Mouse (Mus musculus): ENCODE results near the gene Ctdsp1.
A peak's percentile ranks its signal among the peaks of the same experiment; 100 is the strongest.

The Ctdsp1 gene

DNA sequence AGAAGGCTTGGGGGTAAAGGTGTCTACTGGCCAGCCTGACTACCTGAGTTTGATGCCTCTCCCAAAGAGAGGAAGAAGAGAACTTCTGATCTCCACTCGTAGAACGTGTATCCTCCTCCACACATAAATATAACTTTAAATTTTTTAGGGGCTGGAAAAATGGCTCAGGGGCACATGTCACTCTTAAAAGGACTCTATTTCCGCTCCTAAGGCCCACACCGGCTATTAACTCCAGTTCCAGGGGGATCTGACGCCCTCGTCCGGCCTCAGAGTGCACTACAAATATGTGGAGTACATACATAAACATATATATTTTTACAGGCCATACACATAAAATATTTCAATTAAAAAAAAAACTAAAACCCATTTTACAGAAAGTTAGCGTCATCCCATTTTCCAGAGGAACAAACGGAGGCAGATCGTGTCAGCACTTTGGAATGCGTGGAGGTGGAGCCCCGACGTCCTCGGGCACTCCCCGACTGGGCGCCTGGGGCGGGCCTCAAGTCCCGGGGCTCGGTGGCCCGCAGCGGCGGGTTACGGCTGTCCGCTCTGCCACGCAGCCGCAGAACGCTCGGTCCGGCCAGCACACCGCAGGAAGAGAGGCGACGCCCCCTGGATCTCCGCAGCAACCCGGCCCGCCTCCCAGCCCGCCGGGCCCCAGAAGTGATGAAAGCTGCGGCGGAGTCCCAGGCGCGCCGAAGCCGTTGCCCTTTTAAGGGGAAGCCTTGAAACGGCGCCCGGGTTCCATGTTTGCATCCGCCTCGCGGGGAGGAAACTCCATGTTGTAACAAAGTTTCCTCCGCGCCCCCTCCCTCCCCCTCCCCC lies at the start of gene Ctdsp1:
Ctdsp1 (plus strand) TSS at position 586 of the 825 bp plus-strand sequence.
- peak; percentile 96 for DNase-seq (ENCODE audit: low spot score)

DNA sequence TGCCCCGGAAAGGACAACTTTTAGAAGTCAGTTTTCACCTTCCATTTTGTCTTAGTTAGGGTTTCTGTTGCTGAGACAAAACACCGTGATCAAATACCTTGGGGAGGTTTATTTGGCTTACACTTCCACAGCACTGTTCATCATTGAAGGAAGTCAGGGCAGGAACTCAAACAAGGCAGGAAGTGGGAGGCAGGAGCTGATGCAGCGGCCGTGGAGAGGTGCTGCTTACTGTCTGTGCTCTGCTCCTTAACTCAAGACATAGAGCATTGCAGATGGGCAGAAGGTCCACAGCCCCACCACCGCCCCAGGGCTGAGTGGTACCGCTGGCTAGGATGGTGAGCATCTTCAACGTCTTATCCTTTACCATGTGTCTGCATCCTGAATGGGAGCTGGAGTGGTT lies 49.4 kb upstream of the Ctdsp1 start:
- DNase-seq (ENCODE audit: low spot score), result no peak

DNA sequence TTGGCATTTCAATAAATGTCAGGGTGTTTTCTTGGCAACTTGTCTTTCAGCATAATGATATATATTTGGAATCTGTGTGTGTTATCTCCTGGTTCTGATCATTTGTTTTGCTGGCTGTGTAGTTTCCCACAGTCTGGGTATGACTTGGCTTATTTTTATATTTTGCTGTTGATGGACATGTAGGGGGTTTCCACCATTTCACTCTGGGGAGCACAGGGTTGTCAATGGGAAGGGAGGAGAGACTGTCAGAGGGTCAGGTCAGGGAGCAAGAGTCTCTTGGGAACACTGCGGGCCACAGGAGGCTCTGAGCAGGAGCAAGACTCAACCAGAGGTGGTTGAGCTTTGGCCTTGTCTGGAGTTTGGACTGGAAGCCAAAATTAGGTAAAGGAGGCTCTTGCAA lies 49.0 kb upstream of the Ctdsp1 start:
- DNase-seq (ENCODE audit: low spot score), result no peak

DNA sequence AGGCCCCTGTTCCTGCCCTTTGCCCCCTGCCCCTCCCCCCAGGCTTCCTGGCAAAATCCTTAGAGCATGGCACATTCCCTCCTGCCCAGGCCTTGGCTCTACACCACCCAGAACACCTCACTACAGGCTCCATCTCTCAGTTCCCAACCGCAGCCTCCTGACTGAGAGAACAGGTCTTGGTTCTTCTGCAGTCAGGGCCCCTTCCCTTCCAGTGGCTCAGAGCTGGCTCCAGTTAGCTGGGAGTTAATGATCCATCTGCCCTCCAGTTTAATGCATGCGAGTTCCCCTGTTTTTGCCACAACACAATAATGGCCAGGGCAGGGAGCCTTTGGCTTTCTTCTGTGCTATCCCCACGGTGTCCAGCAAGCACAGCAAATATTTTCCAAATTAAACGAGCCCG lies 48.1 kb upstream of the Ctdsp1 start:
- no peak for DNase-seq (ENCODE audit: low spot score)

DNA sequence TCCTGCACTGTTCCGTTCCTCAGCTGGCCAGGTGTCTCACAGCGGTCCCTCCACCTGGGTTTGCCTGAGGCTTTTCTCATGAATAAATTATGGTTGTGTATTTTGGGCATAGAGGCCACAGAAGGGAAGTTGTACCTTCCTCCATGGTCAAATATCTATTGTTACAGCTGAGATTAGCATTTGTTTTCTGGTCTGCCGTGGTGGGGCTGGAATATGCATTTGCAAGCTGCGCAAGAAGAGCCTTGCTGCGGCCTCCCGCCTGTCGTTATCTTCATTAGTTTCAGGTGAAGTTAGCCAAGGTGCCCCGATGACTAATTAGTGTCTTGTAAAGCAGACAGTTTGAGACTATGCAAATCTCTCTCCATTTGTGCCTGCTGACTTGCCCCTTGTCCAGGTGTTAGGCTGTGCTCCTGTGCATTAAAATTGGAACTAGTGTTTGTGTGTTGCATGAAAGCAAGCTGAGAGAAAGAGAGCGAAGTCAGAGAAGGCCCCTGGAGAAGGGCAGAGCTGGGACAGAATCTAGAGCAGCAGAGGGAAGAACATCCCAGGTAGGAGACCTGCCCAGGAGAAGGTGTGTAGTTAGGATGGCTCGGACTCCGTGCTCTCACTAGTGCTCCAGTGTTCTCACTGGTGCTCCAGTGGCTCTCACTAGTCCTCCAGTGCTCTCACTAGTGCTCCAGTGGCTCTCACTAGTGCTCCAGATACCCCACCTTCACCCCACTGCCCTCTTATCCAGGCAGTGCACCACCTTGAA lies 47.0 kb upstream of the Ctdsp1 start:
- DNase-seq (ENCODE audit: low spot score), result no peak

DNA sequence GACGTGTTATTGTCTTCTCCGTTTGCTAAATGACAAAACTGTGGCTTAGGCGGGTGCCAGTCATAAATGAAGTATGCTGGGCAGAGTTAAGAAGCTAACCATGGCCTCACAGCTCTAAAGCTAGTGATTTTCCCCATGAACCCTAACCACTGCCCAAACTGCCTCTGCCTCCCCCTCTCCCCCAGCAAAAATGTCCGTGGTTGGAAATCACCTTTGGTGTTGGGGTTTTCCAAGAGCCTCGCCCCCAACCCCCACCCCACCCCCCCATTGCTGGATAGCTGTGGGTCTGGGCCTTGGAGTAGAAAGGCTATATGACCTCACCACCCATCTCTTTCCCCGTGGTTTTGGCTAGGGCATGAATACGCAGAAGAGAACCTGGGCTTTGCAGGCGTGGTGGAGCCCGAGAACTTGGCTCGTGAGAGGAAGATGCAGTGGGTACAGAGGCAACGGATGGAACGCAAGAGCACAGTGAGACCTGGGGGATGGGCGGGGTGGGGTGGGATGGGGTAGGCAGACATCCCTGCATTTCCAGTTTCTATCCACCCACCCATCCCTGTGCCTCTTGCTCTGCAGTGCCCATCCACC lies 40.0 kb upstream of the Ctdsp1 start:
- DNase-seq (ENCODE audit: low spot score), result no peak

DNA sequence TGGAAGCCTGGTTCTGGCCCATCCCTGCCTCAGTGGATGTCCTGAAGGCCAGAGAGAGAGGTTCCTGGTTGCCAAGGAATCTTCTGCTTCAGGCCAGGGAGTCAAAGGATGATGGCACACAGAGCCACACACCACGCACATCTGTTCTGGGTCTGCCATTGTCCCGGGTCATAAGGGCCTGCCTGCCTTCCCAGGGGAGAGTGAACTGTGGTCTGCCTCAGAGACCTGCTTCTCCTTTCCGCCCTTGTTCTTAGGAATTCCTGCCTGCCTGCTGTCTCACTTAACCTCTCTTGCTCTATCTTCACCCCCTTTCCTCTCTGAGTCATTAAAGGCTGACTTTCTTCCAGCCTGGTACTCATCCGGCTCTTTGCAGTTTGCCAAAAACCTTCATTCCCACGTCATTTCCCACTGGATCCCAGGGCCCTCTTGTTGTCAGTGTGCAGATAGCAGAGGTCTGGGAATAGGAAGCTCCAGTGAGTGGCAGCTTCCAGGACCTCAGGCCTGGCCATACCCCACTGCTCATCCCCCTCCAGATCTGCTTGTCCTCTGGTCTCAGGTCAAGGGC lies 38.7 kb upstream of the Ctdsp1 start:
- DNase-seq (ENCODE audit: low spot score), result no peak

DNA sequence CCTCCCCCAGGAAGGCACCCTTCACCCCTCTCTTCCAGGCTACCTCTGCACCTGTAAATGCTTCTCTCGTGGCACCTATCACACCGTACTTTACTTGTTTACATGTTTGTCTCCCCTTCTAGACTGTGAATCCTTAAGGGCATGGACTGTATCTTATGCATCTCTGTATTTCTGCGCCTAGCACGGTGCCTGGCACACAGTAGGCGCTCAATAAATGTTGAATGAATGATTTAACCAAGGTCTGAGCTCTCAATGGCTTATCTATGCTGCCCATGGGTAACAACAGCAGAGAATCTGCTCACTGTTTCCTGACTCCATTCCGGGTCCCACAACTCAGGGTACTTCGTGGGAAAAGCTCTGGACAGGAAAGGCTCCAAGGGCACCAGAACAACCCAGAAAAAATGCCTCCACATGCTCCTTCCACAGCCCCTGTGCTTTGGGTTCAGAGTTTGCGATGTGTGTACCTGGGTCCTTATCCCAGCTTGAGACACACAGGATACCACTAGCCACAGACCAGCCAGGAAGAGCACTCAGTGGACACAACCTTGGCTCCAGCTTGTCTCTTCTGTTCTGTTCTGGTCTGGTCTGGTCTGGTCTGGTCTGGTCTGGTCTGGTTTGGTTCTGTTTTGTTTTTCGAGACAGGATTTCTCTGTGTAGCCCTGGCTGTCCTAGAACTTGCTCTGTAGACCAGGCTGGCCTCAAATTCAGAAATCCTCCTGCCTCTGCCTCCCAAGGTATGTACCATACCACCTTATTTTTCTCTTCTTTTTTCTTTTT lies 37.7 kb upstream of the Ctdsp1 start:
- DNase-seq (ENCODE audit: low spot score), result no peak

DNA sequence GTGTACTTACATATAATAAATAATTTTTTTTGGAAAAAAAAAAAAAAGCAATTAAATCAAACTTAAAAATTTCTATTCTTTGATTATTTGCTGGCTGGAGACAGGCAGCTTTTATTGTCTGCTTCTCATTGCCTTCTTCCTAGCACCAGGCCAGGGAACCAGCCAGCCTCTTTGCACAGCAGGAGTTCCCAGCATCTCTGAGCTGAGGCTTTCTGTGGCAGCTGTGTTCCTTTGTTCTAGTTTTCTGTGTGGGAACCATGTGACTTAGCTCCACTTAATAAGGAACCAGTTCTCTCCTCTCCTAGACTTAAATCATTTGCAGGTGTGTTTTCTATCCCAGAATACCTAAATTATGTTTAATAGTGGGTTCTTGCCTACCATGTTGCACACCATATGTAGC lies 33.8 kb upstream of the Ctdsp1 start:
- DNase-seq (ENCODE audit: low spot score), result no peak

DNA sequence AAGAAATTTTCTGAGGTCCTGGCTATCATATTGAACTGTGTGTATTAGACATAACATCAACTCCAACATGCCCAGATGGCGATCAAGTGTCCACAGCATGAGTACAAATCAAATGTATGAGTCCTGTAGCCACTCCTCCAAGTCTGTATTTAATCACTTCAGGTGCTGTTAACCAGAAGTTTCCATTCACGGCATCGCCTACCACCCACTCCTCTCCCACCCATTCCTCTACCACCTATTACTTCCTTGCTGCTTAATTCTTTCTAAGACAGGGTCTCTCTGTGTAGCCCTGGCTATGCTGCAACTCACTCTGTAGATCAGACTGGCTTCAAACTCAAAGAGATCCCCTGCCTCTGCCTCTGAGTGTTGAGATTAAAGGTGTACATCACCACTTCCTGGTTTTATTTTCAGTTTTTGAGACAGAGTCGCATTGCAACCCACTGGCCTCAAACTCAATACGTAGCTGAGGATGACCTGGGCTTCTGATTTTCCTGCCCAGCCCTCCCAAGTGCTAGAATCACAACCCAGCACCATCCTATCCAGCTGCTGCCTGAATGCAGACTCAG lies 31.3 kb upstream of the Ctdsp1 start:
- no peak for DNase-seq (ENCODE audit: low spot score)

DNA sequence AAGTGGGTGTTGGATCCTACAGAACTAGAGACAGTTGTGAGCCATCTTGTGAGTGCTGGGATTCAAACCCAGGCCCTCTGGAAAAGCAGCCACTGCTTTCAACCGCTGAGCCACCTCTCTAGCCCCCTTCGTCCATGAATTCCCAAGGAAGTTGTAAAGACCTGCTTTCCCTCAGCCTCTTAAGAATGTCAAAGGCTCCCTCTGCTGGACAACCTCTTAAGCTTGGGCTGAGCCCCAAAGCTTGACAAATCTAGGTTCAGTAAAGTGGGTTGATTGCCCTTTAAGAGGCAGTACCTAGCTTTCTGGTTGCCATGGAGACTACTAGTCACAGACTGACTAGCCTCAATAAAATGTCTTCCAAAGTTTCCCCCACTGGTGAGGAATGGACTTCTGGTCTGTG lies 29.5 kb upstream of the Ctdsp1 start, which contains the start of gene Catip:
Catip (plus strand) TSS at position 297 of the 400 bp plus-strand sequence.
- peak; percentile 90 for DNase-seq (ENCODE audit: low spot score)

DNA sequence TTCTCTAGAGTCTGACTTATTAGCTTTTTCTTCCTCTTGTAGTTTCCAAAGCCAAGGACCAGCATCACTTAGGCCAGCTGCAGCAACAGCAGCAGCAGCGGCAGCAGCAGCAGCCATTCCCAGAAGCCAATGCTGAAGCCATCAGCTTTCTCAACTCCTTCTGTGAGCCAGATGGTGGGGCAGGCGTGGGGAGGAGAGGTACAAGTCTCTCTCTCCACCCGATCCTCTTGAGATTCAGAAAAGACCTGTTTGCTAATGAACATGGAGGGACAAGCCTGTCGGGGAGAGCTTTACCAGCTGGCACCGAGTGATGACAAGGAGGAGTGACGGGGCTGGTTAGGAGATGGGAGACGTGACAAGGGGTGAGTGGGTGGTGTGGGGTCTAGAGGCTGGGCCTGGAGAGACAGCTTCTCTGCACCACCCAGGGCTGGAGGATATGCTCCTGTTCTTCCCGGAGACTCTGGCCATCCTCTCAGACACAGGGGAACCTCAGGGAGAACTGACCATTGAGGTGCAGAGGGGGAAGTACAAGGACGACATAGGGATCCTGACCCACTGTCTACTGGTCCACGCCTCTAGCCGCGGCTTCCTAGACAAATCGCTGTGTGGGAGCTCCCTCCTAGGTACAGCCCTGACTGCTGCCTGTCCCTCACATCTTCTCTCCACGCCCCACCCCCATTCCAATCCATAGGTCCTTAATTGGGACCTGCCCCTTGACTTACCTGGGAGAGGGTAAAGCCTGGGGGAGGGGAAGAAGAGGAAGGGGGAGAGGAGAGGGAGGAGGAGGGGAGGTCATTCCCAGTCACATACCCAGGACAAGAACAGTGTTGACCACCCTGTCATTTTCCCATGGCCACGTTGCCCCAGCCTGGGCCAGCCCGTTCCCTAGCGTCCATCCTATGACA lies 28.7 kb upstream of the Ctdsp1 start:
- DNase-seq (ENCODE audit: low spot score), result no peak

DNA sequence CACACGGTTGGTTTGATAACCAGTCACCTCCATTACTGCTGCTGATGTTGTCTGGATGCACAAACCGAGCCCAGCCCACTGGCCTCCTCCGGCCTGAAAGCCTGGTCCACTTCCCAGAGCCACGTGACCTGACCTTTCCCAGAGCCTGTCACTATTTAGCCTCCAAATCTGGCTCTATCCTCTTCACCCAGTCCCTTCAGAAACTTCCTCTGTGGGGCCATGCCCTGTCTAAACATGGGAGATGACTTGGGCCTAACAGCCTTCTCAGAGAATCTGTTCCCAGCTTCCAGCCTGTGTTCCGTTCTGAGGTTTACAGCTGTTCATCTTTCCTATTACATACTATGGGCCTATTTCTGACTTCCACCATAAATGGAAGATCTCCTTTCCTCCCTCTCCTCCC lies 27.9 kb upstream of the Ctdsp1 start:
- DNase-seq (ENCODE audit: low spot score), result no peak

DNA sequence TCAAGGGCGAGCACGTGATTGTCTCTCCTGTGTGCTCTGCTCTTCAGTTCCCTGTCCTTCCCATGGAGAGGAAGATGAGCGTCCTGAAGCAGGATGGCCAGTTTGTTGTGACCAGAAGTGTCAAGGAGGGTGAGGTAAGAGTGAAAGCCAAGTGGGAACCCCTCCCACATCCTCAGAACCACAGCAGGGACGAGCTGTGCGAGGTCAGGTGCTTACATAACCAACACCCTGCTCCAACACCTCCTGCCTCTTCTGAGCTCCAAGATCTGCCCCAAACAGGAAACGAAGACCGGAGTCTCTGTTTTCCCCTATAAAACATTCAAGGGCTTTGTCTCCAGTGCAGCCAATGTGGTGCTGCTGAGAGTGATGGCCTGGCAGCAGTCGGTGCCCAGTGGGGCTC lies 27.0 kb upstream of the Ctdsp1 start:
- no peak for DNase-seq (ENCODE audit: low spot score)

DNA sequence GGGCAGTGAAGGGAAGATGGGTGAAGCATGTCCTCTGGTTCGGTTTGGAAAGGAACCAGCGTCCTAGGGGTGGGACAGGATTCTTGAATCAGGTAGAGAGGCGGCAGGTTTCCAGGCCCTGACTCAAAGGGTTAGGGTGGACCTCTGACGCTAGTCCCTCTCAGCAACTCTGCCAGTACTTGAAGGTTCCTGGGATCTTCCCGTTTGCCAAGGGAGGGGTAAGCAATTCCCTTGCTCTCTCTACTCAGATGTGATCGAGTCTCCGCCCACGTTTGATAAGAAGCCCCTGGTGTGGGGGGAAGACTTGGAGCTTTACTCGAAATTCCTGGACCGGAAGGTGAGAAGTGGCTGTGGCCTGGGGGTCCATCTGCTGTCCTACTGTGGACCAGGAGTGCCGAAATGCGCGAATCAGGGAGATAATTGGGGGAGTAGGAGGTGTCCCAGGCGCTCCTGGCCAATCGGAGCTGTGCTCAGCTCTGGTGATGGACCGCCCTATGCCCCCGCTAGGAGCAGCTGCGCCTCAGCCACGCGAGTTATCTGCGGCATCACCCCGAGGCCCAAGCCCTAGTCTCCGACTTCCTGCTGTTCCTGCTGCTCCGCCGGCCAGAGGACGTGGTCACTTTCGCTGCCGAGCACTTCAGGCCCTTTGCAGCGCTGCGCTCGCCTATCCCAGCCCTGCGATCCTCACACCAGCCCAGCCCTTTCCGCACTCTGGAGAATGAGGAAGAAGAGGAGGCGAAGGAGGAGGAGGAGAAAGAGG lies 23.2 kb upstream of the Ctdsp1 start:
- peak; percentile 61 for DNase-seq (ENCODE audit: low spot score)

DNA sequence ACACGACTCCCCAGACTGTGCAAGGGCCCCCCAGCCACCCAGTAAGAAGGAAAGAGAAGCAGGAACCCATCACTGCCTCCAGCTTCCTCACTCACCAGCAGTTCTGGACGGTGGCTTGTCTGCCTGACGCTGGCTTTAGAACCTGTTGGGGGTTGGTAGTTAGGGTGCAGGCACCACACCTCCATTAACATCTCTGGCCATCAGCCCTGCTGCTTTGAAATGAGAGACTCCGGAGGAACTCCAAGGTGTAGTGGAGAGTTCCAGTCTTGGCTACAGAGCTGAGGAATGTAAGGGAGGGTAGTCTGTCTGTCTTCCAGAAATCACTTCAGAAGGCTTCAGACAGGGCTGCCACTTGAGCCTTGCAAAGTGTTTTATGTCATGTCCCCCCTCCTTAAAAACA lies 21.3 kb upstream of the Ctdsp1 start:
- no peak for DNase-seq (ENCODE audit: low spot score)

DNA sequence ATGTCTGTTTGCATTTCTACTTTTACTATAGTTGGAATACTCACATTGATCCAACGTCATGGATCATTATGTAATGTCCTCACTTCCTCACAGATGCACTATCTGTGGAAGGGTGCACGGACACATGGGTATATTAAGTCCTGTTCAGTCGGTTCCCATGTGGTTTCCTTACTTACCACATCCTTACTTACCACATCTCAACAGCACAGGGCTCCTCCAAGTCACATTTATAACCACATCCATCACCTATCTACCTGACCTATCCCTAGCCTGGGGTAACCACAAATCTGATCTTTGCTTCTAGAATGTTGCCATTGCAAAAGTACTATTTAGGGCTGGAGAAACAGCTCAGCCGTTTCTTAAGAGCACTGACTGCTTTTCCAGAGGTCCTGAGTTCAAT lies 17.9 kb upstream of the Ctdsp1 start:
- no peak for DNase-seq (ENCODE audit: low spot score)

DNA sequence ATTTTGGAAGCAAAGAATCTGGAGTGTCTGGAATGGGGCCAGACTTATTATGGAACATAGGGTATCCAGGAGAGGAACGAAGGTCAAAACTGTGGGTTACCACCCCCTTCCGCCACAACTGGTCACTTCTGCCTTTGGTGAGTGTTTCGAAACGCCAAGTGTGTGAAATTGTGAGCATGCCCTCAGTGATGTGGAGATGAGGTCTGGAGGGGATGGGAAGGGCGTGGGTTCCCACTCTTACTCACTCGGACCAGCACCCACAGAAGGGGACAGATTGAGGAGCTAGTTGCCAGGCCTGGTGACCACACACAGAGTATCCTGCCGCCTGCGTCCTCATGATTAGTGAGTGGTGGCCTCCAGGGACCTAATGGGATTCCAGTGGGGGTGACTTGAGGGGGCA lies 16.3 kb upstream of the Ctdsp1 start, which contains the start of gene Slc11a1:
Slc11a1 (plus strand) TSS at position 216 of the 400 bp plus-strand sequence.
- DNase-seq (ENCODE audit: low spot score), result peak; percentile 58

DNA sequence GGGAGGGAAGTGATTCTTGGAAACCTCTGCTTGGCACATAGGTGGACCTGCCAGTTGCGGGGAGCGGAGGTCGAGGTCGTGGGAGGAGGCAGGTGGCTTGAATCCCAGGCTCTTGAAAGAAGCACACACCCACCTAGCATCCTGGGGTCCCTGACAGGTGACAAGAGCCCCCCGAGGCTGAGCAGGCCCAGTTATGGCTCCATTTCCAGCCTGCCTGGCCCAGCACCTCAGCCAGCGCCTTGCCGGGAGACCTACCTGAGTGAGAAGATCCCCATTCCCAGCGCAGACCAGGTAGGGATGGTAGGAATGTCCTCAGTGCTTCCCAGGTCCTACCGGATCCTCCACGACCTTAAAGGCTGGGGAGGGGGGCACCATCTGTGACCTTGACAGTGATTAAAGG lies 15.7 kb upstream of the Ctdsp1 start:
- no peak for DNase-seq (ENCODE audit: low spot score)

DNA sequence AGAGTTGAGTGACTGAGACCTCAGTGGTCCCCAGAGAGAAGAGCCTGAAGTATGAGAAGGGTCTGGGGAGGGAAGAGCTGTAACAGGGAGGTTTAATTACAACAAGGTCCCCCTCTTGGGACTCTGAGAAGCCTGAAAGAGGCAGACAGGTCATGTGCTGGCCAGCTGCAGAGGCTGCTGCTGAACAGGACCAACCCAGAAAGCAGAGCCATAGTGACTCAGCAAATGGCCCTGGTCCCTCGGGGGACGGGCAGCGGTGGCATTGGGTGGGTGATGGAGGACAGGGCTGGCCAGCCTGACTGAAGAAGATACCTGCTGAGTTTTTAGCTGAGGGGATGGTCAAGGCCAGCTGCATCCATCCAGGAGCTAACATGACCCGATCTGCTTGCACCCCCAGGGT lies 14.9 kb upstream of the Ctdsp1 start:
- DNase-seq (ENCODE audit: low spot score), result no peak
